ENCODE assay signal across 27 mouse cellular contexts in the genomic region with DNA sequence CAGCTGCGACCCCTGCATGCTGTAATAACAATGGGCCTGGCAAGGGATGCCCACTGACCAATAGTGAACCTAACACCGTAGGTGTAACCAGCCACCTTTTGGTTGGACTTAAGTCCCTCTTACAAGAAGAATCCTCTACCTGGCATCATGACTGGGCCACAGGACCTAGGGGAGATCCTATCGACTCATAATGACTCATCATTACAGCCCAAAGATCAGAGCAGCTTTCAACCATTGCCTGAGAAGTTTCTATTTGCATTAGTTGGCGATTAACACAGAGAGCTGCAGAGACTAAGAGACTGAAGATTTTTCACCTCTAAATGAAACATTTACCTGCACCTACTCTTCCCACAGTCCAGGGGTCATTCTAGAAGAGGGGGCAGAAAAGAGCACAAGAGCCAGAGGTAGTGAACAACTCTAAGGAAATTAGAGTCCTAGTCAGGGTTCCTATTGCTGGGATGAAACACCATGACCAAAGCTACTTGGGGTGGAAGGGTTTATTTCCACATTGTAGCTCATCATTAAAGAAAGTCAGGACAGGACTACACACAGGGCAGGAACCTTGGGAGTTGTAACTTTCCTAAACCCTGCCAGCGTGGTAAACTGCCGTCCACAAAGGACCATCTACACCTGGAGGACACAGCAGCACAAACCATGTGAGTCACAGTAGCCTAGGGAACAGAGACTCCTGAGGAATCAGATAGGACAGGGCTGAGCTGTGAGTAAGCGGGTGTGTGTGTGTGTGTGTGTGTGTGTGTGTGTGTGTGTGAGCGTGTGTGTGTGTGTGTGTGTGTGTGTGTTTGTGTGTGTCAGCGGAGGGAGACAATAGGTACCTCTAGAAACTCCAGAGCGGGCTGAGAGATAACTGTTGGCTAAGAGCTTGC. TPM values are rescaled to one million over a fixed set of nuclear protein-coding genes. Genes with fewer than 3 reads are reported as not detected.
A peak's percentile ranks its signal among the peaks of the same experiment; 100 is the strongest.
DNase-seq lines count a peak whose midpoint lies in the region; ATAC-seq and TF ChIP-seq lines count a peak whose summit lies in the region.
"Had no signal": no experiment of that assay in that cellular context is flagged by ENCODE, and none has a peak within 500 bp of the region (broad histone marks: within the 10 kb centered on the region; RNA-seq: fewer than 3 reads in every experiment).

No protein-coding gene starts in this region.

- peak; percentile 63 for DNase-seq in MEL (ENCODE audit: low read depth, low spot score)
- no peak for DNase-seq in thymus, adult 2 months
- DNase-seq in gastrocnemius, postnatal 25 days, result no peak
- DNase-seq in urinary bladder, postnatal 36 days (ENCODE audit: low spot score in 2 of 2), result no peak
- DNase-seq: adrenal gland, postnatal 14 days; cerebellum, adult 9-11 months; gastrocnemius, postnatal 36 days; heart, postnatal 36 days; left cerebral cortex, postnatal 4 days had no signal

- H3K36me3 ChIP-seq in kidney, embryonic 16.5 days (ENCODE audit: insufficient read depth, low read length), result no peaks in the 10 kb centered on the region
- H3K36me3 ChIP-seq in kidney, embryonic 14.5 days (ENCODE audit: control insufficient read depth, insufficient read depth, low read length), result no peaks in the 10 kb centered on the region
- peaks cover 0 to 25% of the 10 kb centered on the region in 2 experiments; a peak in 2 of 4 replicates for H3K36me3 ChIP-seq in MEL (ENCODE audit: control insufficient read depth in 1 of 2, insufficient read depth in 2 of 2, low read length in 2 of 2)
- no peaks in the 10 kb centered on the region for H3K36me3 ChIP-seq in intestine, postnatal 0 days (ENCODE audit: control insufficient read depth, insufficient read depth)
- no peaks in the 10 kb centered on the region for H3K36me3 ChIP-seq in stomach, embryonic 15.5 days
- no peaks in the 10 kb centered on the region for H3K36me3 ChIP-seq in thymus, adult 2 months (ENCODE audit: control insufficient read depth, insufficient read depth, low read length)
- H3K36me3 ChIP-seq: embryonic facial prominence, embryonic 10.5 days; hindbrain, embryonic 13.5 days; limb, embryonic 15.5 days; midbrain, embryonic 15.5 days; neural tube, embryonic 12.5 days had no signal

- 79% methylated on average over 9 of the region's 10 CpGs for WGBS in kidney, embryonic 16.5 days
- WGBS in kidney, embryonic 14.5 days, result 83% methylated on average over 10 of the region's 10 CpGs
- whole genome bisulfite sequencing in intestine, postnatal 0 days, result 38% methylated on average over 10 of the region's 10 CpGs
- WGBS in stomach, embryonic 15.5 days, result 71% methylated on average over 10 of the region's 10 CpGs
- WGBS in thymus, adult 2 months, result 89% methylated on average over 10 of the region's 10 CpGs

- no peak overlapping the region for H3K9ac ChIP-seq in kidney, embryonic 16.5 days (replicated peaks; ENCODE audit: low read length)
- H3K9ac ChIP-seq in kidney, embryonic 14.5 days (ENCODE audit: low read depth, low read length), result no peak overlapping the region
- H3K9ac ChIP-seq in MEL (ENCODE audit: control insufficient read depth, low read depth, low read length, poor library complexity, severe bottlenecking), result no peak overlapping the region
- no peak overlapping the region for H3K9ac ChIP-seq in intestine, postnatal 0 days (ENCODE audit: low read depth, low read length)
- H3K9ac ChIP-seq in stomach, embryonic 15.5 days, result no peak overlapping the region
- H3K9ac ChIP-seq: hindbrain, embryonic 13.5 days; limb, embryonic 15.5 days; midbrain, embryonic 15.5 days; neural tube, embryonic 12.5 days had no signal

- TF ChIP-seq POLR2A in MEL (IDR thresholded peaks at IDR 0.05; ENCODE audit: control insufficient read depth in 1 of 2, insufficient read depth in 1 of 2, low read depth in 1 of 2, low read length in 2 of 2, poor library complexity in 1 of 2), result no peak
- TF ChIP-seq POLR2A in thymus, adult 2 months (IDR thresholded peaks at IDR 0.05; ENCODE audit: control insufficient read depth, extremely low read depth, insufficient read depth, low read length, poor library complexity), result no peak

- TF ChIP-seq CTCF in MEL (IDR thresholded peaks at IDR 0.05 in 2 of 3, conservative IDR thresholded peaks at IDR 0.05 in 1 of 3; ENCODE audit: control insufficient read depth in 1 of 3, insufficient read depth in 1 of 3, low read depth in 2 of 3, low read length in 3 of 3, poor library complexity in 1 of 3, severe bottlenecking in 1 of 3), result no peak
- TF ChIP-seq CTCF in intestine, postnatal 0 days (IDR thresholded peaks at IDR 0.05; ENCODE audit: low read depth), result no peak
- TF ChIP-seq CTCF in thymus, adult 2 months (IDR thresholded peaks at IDR 0.05; ENCODE audit: borderline replicate concordance, control insufficient read depth, extremely low read depth, insufficient read depth, low read length, poor library complexity), result no peak

- H3K4me2 ChIP-seq in kidney, embryonic 16.5 days (replicated peaks; ENCODE audit: low read depth, low read length), result no peak overlapping the region
- H3K4me2 ChIP-seq in kidney, embryonic 14.5 days (replicated peaks; ENCODE audit: low read depth, low read length), result no peak overlapping the region
- no peak overlapping the region for H3K4me2 ChIP-seq in intestine, postnatal 0 days (replicated peaks; ENCODE audit: low read depth)
- no peak overlapping the region for H3K4me2 ChIP-seq in stomach, embryonic 15.5 days
- H3K4me2 ChIP-seq: hindbrain, embryonic 13.5 days; limb, embryonic 15.5 days; midbrain, embryonic 15.5 days; neural tube, embryonic 12.5 days had no signal

- no peak overlapping the region for H3K4me3 ChIP-seq in kidney, embryonic 16.5 days (ENCODE audit: low read length)
- H3K4me3 ChIP-seq in kidney, embryonic 14.5 days (ENCODE audit: low read length), result no peak overlapping the region
- H3K4me3 ChIP-seq in MEL (ENCODE audit: control insufficient read depth in 1 of 2, insufficient read depth in 1 of 2, low read depth in 2 of 2, low read length in 2 of 2), result no peak overlapping the region
- no peak overlapping the region for H3K4me3 ChIP-seq in intestine, postnatal 0 days (ENCODE audit: low read depth, low read length)
- H3K4me3 ChIP-seq in stomach, embryonic 15.5 days (replicated peaks), result no peak overlapping the region
- H3K4me3 ChIP-seq in thymus, adult 2 months (ENCODE audit: control insufficient read depth, insufficient read depth, low read length), result no peak overlapping the region
- H3K4me3 ChIP-seq: embryonic facial prominence, embryonic 10.5 days; hindbrain, embryonic 13.5 days; limb, embryonic 15.5 days; midbrain, embryonic 15.5 days; neural tube, embryonic 12.5 days had no signal

- TF ChIP-seq RAD21 in MEL (IDR thresholded peaks at IDR 0.05; ENCODE audit: low read depth, low read length), result no peak

- TF ChIP-seq EP300 in MEL (IDR thresholded peaks at IDR 0.05; ENCODE audit: low read depth in 1 of 2, low read length in 2 of 2), result peak in 1 of 2 experiments; percentile 46; a peak in 3 of 4 replicates

- peak; percentile 80 for ATAC-seq in kidney, embryonic 16.5 days (ENCODE audit: low FRiP score, low TSS enrichment)
- ATAC-seq in kidney, embryonic 14.5 days (ENCODE audit: low FRiP score, low TSS enrichment), result no peak
- peak; percentile 70 for ATAC-seq in intestine, postnatal 0 days
- peak; percentile 57; the same call in 1 of the 2 replicates for ATAC-seq in stomach, embryonic 15.5 days (ENCODE audit: insufficient read depth, low FRiP score, low read depth)
- ATAC-seq: forebrain, embryonic 16.5 days; inflammation-experienced regulatory T-cells, adult 6 months; lung, postnatal 0 days; midbrain, embryonic 15.5 days had no signal

- no peaks in the 10 kb centered on the region for H3K9me3 ChIP-seq in kidney, embryonic 16.5 days (ENCODE audit: low read length)
- H3K9me3 ChIP-seq in kidney, embryonic 14.5 days (ENCODE audit: control insufficient read depth, low read length), result no peaks in the 10 kb centered on the region
- no peaks in the 10 kb centered on the region for H3K9me3 ChIP-seq in MEL (replicated peaks; ENCODE audit: insufficient read depth, low read length)
- no peaks in the 10 kb centered on the region for H3K9me3 ChIP-seq in intestine, postnatal 0 days (ENCODE audit: control insufficient read depth)
- no peaks in the 10 kb centered on the region for H3K9me3 ChIP-seq in stomach, embryonic 15.5 days
- H3K9me3 ChIP-seq: embryonic facial prominence, embryonic 10.5 days; hindbrain, embryonic 13.5 days; limb, embryonic 15.5 days; midbrain, embryonic 15.5 days; neural tube, embryonic 12.5 days had no signal

- no peaks in the 10 kb centered on the region for H3K27me3 ChIP-seq in kidney, embryonic 16.5 days (ENCODE audit: insufficient read depth, low read length)
- H3K27me3 ChIP-seq in kidney, embryonic 14.5 days (ENCODE audit: control insufficient read depth, insufficient read depth, low read length), result no peaks in the 10 kb centered on the region
- H3K27me3 ChIP-seq in MEL (ENCODE audit: control insufficient read depth in 1 of 2, insufficient read depth in 2 of 2, low read length in 2 of 2), result no peaks in the 10 kb centered on the region
- no peaks in the 10 kb centered on the region for H3K27me3 ChIP-seq in intestine, postnatal 0 days (replicated peaks; ENCODE audit: control insufficient read depth, insufficient read depth, low read length)
- no peaks in the 10 kb centered on the region for H3K27me3 ChIP-seq in stomach, embryonic 15.5 days (replicated peaks)
- no peaks in the 10 kb centered on the region for H3K27me3 ChIP-seq in thymus, adult 2 months (ENCODE audit: control insufficient read depth, insufficient read depth, low read length)
- H3K27me3 ChIP-seq: hindbrain, embryonic 13.5 days; limb, embryonic 15.5 days; midbrain, embryonic 15.5 days; neural tube, embryonic 12.5 days had no signal

- H3K79me2 ChIP-seq in MEL (ENCODE audit: control insufficient read depth, insufficient read depth, low read length, poor library complexity), result no peaks in the 10 kb centered on the region

- H3K4me1 ChIP-seq in kidney, embryonic 16.5 days (ENCODE audit: insufficient read depth, low read length), result no peaks in the 10 kb centered on the region
- H3K4me1 ChIP-seq in kidney, embryonic 14.5 days (ENCODE audit: control insufficient read depth, insufficient read depth, low read length), result no peaks in the 10 kb centered on the region
- peaks cover 5 to 48% of the 10 kb centered on the region in 2 experiments; a peak in 3 of 4 replicates for H3K4me1 ChIP-seq in MEL (ENCODE audit: control insufficient read depth in 1 of 2, insufficient read depth in 2 of 2, low read length in 2 of 2)
- no peaks in the 10 kb centered on the region for H3K4me1 ChIP-seq in intestine, postnatal 0 days (replicated peaks; ENCODE audit: control insufficient read depth, insufficient read depth, low read length)
- H3K4me1 ChIP-seq in stomach, embryonic 15.5 days, result no peaks in the 10 kb centered on the region
- no peaks in the 10 kb centered on the region for H3K4me1 ChIP-seq in thymus, adult 2 months (replicated peaks; ENCODE audit: control insufficient read depth, insufficient read depth, low read length)
- H3K4me1 ChIP-seq: embryonic facial prominence, embryonic 10.5 days; hindbrain, embryonic 13.5 days; limb, embryonic 15.5 days; midbrain, embryonic 15.5 days; neural tube, embryonic 12.5 days had no signal

- H3K27ac ChIP-seq in kidney, embryonic 16.5 days (ENCODE audit: low read length), result no peak overlapping the region
- no peak overlapping the region for H3K27ac ChIP-seq in kidney, embryonic 14.5 days (ENCODE audit: low read depth, low read length)
- H3K27ac ChIP-seq in MEL (ENCODE audit: control insufficient read depth, low read depth, low read length), result no peak overlapping the region
- no peak overlapping the region for H3K27ac ChIP-seq in intestine, postnatal 0 days (ENCODE audit: low read depth, low read length)
- no peak overlapping the region for H3K27ac ChIP-seq in stomach, embryonic 15.5 days
- no peak overlapping the region for H3K27ac ChIP-seq in thymus, adult 2 months (ENCODE audit: control insufficient read depth, insufficient read depth, low read length)
- H3K27ac ChIP-seq: embryonic facial prominence, embryonic 10.5 days; hindbrain, embryonic 13.5 days; limb, embryonic 15.5 days; macrophage; midbrain, embryonic 15.5 days; neural tube, embryonic 12.5 days had no signal

RNA-seq across cellular contexts. Expression of a gene that starts 8.1 kb away (rescaled TPM):
- 0.09 and 0.19 TPM in 2 replicates for polyA plus RNA-seq in kidney, embryonic 16.5 days (2015; fragmentation: Nextera tagmentation; extraction: Ambion mirVana)
- not detected in 2 replicates for polyA plus RNA-seq in kidney, embryonic 14.5 days (2014; fragmentation: Nextera tagmentation; extraction: Ambion mirVana)
- total RNA-seq in MEL (2012; rRNA removed), result not detected in 2 replicates
- polyA plus RNA-seq in MEL (2012; ENCODE audit: insufficient read depth in 1 of 2, insufficient read length in 2 of 2, low read depth in 1 of 2, low replicate concordance in 2 of 2, missing spikeins in 1 of 2), result not detected
- 0.10 and 0.12 TPM in 2 replicates for polyA plus RNA-seq in intestine, postnatal 0 days (2015; fragmentation: Nextera tagmentation; extraction: Ambion mirVana)
- 0.23 and 0.32 TPM in 2 replicates for polyA plus RNA-seq in stomach, embryonic 15.5 days (2015; fragmentation: Nextera tagmentation; extraction: Ambion mirVana)
- polyA plus RNA-seq in thymus, adult 2 months (2012; rRNA removed), result 6.5 and 6.7 TPM in 2 replicates
- not detected for total RNA-seq in gastrocnemius, postnatal 25 days (2021)
- total RNA-seq: heart, postnatal 36 days; layer of hippocampus, postnatal 10 days; left cerebral cortex, adult 8-10 months; left cerebral cortex, postnatal 4 days had no signal
- polyA plus RNA-seq: cortical plate, adult 2 months; embryonic facial prominence, embryonic 10.5 days; forebrain, embryonic 16.5 days; heart, embryonic 14.5 days; midbrain, embryonic 15.5 days had no signal

RNA-seq across cellular contexts. Expression of a gene that starts 25.9 kb away (rescaled TPM):
- polyA plus RNA-seq in kidney, embryonic 16.5 days (2015; fragmentation: Nextera tagmentation; extraction: Ambion mirVana), result 1.1 and 2.4 TPM in 2 replicates
- polyA plus RNA-seq in kidney, embryonic 14.5 days (2014; fragmentation: Nextera tagmentation; extraction: Ambion mirVana), result 0.19 and 1.2 TPM in 2 replicates
- 0.35 and 0.59 TPM in 2 replicates for total RNA-seq in MEL (2012; rRNA removed)
- 1 to 10 TPM in 1 of 2 experiments, not detected in 1; 3.2 TPM for polyA plus RNA-seq in MEL (2012; ENCODE audit: insufficient read depth in 1 of 2, insufficient read length in 2 of 2, low read depth in 1 of 2, low replicate concordance in 2 of 2, missing spikeins in 1 of 2)
- 19.5 TPM in 2 replicates for polyA plus RNA-seq in intestine, postnatal 0 days (2015; fragmentation: Nextera tagmentation; extraction: Ambion mirVana)
- polyA plus RNA-seq in stomach, embryonic 15.5 days (2015; fragmentation: Nextera tagmentation; extraction: Ambion mirVana), result 9.5 and 20.2 TPM in 2 replicates
- polyA plus RNA-seq in thymus, adult 2 months (2012; rRNA removed), result 139 and 152 TPM in 2 replicates
- total RNA-seq in gastrocnemius, postnatal 25 days (2021), result 10 to 100 TPM in 1 of 2 experiments, 1 to 10 TPM in 1; 2.5 to 26.2 TPM

RNA-seq across cellular contexts. Expression of a gene that starts 46.2 kb away (rescaled TPM):
- polyA plus RNA-seq in kidney, embryonic 16.5 days (2015; fragmentation: Nextera tagmentation; extraction: Ambion mirVana), result 39.0 and 42.8 TPM in 2 replicates
- polyA plus RNA-seq in kidney, embryonic 14.5 days (2014; fragmentation: Nextera tagmentation; extraction: Ambion mirVana), result 32.8 and 36.8 TPM in 2 replicates
- 21.8 and 22.1 TPM in 2 replicates for total RNA-seq in MEL (2012; rRNA removed)
- 10 to 100 TPM in 1 of 2 experiments, not detected in 1; 35.9 TPM for polyA plus RNA-seq in MEL (2012; ENCODE audit: insufficient read depth in 1 of 2, insufficient read length in 2 of 2, low read depth in 1 of 2, low replicate concordance in 2 of 2, missing spikeins in 1 of 2)
- 14.7 and 16.2 TPM in 2 replicates for polyA plus RNA-seq in intestine, postnatal 0 days (2015; fragmentation: Nextera tagmentation; extraction: Ambion mirVana)
- polyA plus RNA-seq in stomach, embryonic 15.5 days (2015; fragmentation: Nextera tagmentation; extraction: Ambion mirVana), result 41.4 and 44.3 TPM in 2 replicates
- 62.4 and 63.9 TPM in 2 replicates for polyA plus RNA-seq in thymus, adult 2 months (2012; rRNA removed)
- total RNA-seq in gastrocnemius, postnatal 25 days (2021), result 10 to 100 TPM; 20.7 to 22.7 TPM

RNA-seq across cellular contexts. Expression of a gene that starts 47.2 kb away (rescaled TPM):
- polyA plus RNA-seq in kidney, embryonic 16.5 days (2015; fragmentation: Nextera tagmentation; extraction: Ambion mirVana), result 52.6 and 55.0 TPM in 2 replicates
- 29.7 and 37.1 TPM in 2 replicates for polyA plus RNA-seq in kidney, embryonic 14.5 days (2014; fragmentation: Nextera tagmentation; extraction: Ambion mirVana)
- total RNA-seq in MEL (2012; rRNA removed), result 8.9 and 10.9 TPM in 2 replicates
- polyA plus RNA-seq in MEL (2012; ENCODE audit: insufficient read depth in 1 of 2, insufficient read length in 2 of 2, low read depth in 1 of 2, low replicate concordance in 2 of 2, missing spikeins in 1 of 2), result 10 to 100 TPM in 1 of 2 experiments, not detected in 1; 20.8 TPM
- polyA plus RNA-seq in intestine, postnatal 0 days (2015; fragmentation: Nextera tagmentation; extraction: Ambion mirVana), result 26.3 and 31.6 TPM in 2 replicates
- 43.1 and 43.7 TPM in 2 replicates for polyA plus RNA-seq in stomach, embryonic 15.5 days (2015; fragmentation: Nextera tagmentation; extraction: Ambion mirVana)
- polyA plus RNA-seq in thymus, adult 2 months (2012; rRNA removed), result 10.6 and 14.8 TPM in 2 replicates
- 100 to 1,000 TPM; 132 to 134 TPM for total RNA-seq in gastrocnemius, postnatal 25 days (2021)

RNA-seq across cellular contexts. Expression of a gene that starts 52.5 kb away (rescaled TPM):
- polyA plus RNA-seq in kidney, embryonic 16.5 days (2015; fragmentation: Nextera tagmentation; extraction: Ambion mirVana), result not detected in 2 replicates
- not detected in 2 replicates for polyA plus RNA-seq in kidney, embryonic 14.5 days (2014; fragmentation: Nextera tagmentation; extraction: Ambion mirVana)
- total RNA-seq in MEL (2012; rRNA removed), result not detected in 2 replicates
- polyA plus RNA-seq in MEL (2012; ENCODE audit: insufficient read depth in 1 of 2, insufficient read length in 2 of 2, low read depth in 1 of 2, low replicate concordance in 2 of 2, missing spikeins in 1 of 2), result not detected
- polyA plus RNA-seq in intestine, postnatal 0 days (2015; fragmentation: Nextera tagmentation; extraction: Ambion mirVana), result not detected in 2 replicates
- polyA plus RNA-seq in stomach, embryonic 15.5 days (2015; fragmentation: Nextera tagmentation; extraction: Ambion mirVana), result 0.15 TPM in 1 of 2 replicates, not detected in the other
- polyA plus RNA-seq in thymus, adult 2 months (2012; rRNA removed), result 10.5 and 11.0 TPM in 2 replicates
- not detected for total RNA-seq in gastrocnemius, postnatal 25 days (2021)
- total RNA-seq: adrenal gland, postnatal 14 days; gastrocnemius, postnatal 36 days; heart, adult 8-10 months; heart, postnatal 36 days; left cerebral cortex, postnatal 4 days had no signal
- polyA plus RNA-seq: embryonic facial prominence, embryonic 10.5 days; forebrain, embryonic 16.5 days; heart, embryonic 14.5 days; limb, embryonic 15.5 days; lung, postnatal 0 days; macrophage; neural tube, embryonic 12.5 days had no signal
